Mouse (Mus musculus) ovary, postnatal 14 days (tissue): ENCODE data around the gene Cmtr1.
"Not testable (repeated sequence)": the region's sequence is repeated elsewhere in the genome, so short reads cannot be mapped to it uniquely, and the experiment has no call there.

Experiments used
- DNase-seq: peaks from one replicate; pipeline ENCODE4 v3.0.0; 2022; ENCODE audit warnings: low spot score

The Cmtr1 gene

DNA sequence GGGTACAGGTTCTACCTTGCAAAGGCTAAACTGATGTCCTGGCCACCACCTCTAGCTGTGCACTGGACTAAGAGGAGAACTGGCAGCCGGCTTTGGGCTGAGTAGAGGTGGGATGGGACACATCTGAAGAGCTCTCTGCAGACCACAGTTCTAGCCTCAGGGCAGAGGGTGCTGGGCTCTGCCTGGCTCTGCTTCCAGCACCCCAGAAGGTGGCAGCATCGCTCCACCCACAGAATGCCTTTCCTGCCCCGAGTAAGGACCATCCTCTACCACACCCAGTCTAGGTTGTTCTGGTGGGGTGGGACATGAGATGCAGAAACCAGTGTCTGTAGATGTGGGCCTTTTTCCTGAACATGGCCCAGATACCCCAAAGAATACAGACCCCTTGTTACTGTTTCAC lies 44.4 kb downstream of the Cmtr1 start:
- peak; percentile 39 for DNase-seq

DNA sequence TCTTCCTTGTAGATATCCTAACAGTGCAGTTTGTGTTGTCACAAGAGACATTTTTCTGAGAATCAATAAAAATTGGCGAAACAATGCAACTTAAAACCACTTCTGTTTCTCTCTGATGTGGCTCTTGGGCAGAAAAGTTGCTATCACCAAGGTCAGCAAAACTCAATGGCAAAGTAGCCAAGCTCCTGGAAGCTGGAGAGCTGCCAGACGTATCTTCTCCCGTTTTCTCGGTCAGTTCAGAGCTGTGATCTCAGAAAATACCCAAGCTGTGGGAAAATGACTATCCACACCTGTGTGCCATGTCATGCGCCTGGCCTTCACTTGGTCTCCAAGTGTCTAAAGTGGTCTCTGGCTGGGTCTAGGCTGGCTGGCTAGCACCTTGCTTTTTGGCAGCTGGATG lies 45.5 kb downstream of the Cmtr1 start:
- DNase-seq = no peak

- DNase-seq = no peak
These were observed 46.7 kb downstream of the Cmtr1 start for GRCm38 (mm10) chr17:29706981-29707545.

DNA sequence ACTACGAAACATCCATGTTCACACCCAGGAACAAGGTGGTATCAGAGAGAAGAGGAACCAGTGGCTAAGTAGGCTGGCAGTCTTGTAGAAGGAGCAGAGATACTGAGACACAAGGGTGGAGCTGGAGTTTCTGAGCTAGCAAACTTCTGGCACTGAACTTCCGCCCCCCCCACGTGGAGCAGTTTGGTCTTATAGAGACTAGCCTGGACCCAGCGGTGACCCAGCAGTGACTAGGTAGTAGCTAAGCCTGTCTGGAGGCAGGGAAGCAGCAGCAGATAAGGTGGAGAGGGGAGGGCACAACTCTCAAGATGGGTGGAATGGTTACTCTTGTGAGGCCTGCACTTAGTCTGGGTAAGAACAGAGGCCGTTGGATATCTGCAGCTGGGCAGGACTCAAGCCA lies 48.4 kb downstream of the Cmtr1 start:
- DNase-seq = no peak

GRCm38 (mm10) chr17:29710562-29711044 lies 50.2 kb downstream of the Cmtr1 start:
- DNase-seq = no peak

- no peak for DNase-seq
These were observed 50.8 kb downstream of the Cmtr1 start for GRCm38 (mm10) chr17:29711076-29711744.

GRCm38 (mm10) chr17:29711745-29712431 lies 51.5 kb downstream of the Cmtr1 start:
- no peak for DNase-seq

- no peak for DNase-seq
These were observed 52.2 kb downstream of the Cmtr1 start for GRCm38 (mm10) chr17:29712565-29712964.

DNA sequence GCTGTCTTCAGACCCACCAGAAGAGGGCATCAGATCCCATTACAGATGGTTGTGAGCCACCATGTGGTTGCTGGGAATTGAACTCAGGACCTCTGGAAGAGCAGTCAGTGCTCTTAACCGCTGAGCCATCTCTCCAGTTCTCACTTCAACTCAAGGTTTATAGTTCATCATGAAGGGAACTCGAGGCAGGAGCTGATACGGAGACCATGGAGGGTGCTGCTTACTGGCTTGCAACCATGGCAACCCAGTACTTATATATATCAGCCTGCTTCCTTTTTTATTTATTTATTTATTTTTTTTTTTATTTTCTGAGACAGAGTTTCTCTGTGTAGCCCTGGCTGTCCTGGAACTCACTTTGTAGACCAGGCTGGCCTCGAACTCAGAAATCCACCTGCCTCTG lies 53.3 kb downstream of the Cmtr1 start:
- DNase-seq = not testable (repeated sequence)

DNA sequence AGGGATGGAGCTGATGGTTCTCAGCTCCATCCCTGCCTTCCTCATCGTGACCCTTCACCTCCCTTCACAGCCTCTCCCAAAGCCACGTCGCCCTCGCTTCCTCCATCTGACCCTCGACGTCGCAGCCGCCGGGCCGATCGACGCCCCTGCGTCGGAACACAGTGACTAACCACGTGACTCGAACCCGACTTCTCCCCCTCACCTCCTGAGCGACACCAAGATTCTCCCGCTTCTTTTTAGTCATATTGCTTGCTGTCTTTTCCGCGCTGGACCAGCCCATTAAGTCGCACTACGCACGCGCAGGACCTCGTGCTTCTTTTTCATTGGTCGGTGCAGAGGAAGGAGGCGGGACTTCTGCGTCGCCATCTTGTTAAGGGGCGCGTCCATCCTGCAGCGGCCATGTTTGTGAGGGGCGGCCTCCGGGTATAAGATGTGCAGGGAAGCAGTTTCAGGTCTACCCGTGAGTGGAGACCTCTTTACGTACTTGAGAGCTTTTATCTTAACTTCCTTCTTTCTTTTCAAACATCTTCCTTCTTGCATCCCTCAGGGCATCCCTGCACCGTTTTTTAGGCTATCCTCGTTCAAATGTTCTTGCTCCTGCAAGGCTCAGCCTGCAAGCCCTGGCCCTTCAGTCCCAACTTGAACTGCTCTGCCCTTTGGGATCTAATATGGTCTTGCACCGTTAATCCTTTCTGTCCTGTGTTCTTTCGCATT lies 56.5 kb downstream of the Cmtr1 start, which contains the start of gene Ccdc167:
Gene Ccdc167 (minus strand): TSS at position 313 of the 714 bp plus-strand sequence.
- DNase-seq = peak; percentile 97

GRCm38 (mm10) chr17:29718660-29719059 lies 58.3 kb downstream of the Cmtr1 start:
- no peak for DNase-seq

DNA sequence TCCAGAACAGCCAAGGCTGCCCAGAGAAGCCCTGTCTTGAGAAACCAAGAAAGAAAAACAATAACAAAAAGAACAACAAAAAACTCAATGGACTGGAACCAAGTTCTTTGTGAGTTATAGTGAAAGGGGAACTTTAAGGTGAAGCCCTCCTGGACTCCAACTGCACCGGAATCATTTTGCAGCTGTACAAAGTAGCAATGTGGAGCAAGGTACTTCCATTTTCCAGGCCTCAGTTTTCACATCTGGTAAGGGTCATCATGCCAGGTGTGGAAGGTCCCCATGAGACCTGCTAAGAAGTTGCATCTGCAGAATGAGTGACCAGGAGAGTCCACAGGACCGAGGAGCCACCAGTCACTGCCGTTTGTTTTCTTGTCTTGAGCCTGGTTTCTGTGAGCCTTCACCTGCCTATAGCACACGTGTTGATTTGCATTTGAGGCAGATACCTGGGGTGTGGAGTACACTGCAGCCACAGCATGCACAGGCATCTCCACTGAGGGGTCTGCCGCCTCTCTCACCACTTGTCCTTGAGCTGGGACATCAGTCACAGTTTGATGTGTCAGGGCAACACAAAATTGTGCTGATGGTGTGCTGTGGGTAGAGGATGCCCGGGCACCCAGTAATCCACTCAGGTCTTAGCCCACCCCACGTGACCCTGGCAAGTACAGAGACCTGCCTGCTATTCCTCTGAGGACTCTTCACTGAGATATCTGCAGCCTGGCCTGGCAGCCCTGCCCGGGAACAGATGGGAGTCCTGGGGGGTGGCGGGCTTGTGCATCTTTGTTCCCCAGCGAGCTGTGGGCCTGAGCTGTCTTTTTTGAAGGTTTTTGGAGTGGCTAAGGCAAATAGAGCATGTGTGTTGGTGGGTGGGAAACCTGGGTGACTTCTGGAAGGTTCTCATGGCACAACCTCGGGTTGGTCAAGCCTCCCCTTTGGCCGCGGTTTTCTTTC lies 59.5 kb downstream of the Cmtr1 start:
- DNase-seq = no peak

GRCm38 (mm10) chr17:29720755-29721365 lies 60.5 kb downstream of the Cmtr1 start:
- DNase-seq = no peak

DNA sequence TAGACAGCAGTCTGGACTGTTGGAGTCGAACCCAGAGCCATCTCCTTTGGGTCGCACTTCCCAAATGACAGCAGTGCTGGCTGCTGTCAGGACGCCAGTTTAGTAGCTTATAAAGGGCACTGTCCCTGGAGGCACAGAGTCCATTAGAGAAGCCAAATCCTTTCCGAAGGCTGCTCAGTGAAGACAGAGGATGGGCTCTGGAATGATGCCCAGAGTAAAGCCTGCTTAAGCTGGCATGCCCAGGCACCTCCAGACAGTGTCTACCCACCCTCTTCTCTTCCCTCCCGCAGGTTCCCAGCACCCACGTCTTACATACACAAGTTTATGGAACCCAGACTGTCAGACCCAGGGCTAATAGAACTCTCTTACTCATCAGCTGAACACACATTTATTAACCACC lies 64.2 kb downstream of the Cmtr1 start:
- no peak for DNase-seq

- no peak for DNase-seq
These were observed 64.7 kb downstream of the Cmtr1 start for GRCm38 (mm10) chr17:29725027-29725620.

GRCm38 (mm10) chr17:29728082-29728481 lies 67.7 kb downstream of the Cmtr1 start:
- no peak for DNase-seq

DNA sequence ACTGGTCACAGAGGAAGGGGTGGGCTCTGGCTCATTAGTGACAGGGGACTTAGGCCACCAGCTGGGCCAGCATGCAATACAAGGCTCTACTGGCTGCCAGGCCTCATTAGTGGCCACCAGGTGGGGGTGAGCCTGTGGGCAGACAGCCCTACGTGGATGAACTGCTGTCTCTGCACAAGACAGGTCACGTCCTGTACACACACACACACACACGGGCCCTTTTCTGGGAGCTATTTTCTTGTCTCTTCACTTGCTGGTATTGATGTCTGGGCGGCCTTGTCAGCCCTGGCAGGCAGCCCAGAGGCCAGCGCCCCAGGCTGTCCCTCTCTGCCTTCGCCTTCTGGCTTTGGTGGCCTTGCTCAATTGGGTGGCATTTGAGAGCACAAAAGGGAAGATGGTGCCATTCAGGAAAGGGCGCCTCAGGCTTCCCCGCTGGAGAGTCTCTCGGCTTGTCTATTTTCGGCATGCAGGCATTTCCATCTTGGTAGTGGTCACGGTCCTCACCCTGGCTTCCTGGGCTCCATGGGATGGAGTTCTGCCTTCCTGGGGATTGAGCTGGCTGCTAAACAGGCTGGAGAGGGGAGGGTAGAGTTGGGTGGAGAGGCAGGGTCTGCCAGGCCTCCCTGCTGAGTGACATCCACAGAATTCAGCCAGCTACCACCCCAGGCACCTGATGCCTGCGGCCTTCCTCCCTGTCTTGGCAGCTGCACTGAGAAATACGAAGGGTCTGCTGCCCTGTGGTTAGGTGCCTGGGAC lies 70.3 kb downstream of the Cmtr1 start:
- DNase-seq = no peak

DNA sequence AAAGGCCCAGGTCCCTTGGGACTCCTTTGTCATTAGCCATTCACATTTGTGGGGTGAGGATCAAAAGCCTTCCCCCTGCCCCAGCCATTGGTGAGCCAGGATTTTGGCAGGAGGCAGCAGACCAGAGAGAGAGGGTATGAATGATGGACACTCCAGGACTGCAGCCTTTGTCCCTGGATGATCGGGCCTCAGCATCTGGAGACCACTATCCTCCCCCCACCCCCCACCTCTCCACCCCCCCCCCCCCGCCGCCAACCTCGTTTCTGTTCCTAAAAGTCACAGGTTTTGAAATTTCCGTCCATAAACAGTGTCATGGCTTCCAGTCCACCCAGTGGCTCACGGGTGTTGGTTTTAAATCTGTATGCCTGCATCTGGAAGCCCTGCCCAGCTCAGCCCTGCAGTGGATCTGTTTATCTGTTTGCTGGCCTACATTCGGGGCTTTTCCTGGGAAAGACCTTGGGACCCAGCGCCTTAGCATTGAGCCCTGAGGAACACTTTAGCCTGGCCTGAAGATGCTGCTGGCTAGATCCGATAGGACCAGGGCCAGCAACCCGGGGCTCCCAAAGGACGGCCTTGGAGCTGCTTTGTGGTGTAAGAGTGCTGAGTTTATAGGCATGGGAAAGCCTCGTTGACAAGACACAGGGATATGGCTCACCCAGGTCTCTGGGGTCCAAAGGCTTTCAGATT lies 71.0 kb downstream of the Cmtr1 start:
- DNase-seq = no peak

DNA sequence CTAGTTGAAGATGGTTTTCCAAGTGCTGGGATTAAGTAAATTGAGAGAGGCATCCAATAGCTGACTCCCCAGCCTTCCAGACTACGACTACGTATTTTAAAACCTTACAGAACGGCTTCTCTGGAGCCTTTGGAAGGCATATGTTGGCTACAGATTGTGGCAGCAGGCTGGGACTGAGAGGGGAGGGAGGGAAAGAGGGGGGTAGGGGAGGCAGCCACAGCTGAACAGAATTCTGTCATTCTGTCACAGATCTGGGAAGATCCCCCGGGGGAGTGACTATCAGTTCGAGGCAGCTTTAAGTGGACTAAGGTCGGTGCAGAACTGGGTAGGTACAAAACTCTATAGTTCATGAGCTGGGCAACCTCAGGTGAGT lies 71.5 kb downstream of the Cmtr1 start:
- no peak for DNase-seq
